In genomic region chr9:94885151-94885550, GRCm38 (mm10) we compare ENCODE assay signal across 24 mouse cellular contexts.
A peak's percentile ranks its signal among the peaks of the same experiment; 100 is the strongest.
DNase-seq lines count a peak whose midpoint lies in the region; ATAC-seq and TF ChIP-seq lines count a peak whose summit lies in the region.
"Had no signal": no experiment of that assay in that cellular context is flagged by ENCODE, and none has a peak within 500 bp of the region (broad histone marks: within the 10 kb centered on the region; RNA-seq: fewer than 3 reads in every experiment).

No protein-coding gene starts in this region.

- no peak overlapping the region for H3K27ac ChIP-seq in liver, adult 2 months (replicated peaks; ENCODE audit: insufficient read depth, low read depth, low read length)
- no peak overlapping the region for H3K27ac ChIP-seq in liver, embryonic 12.5 days
- H3K27ac ChIP-seq in kidney, embryonic 16.5 days (ENCODE audit: low read length), result no peak overlapping the region
- H3K27ac ChIP-seq: embryonic facial prominence, embryonic 12.5 days; embryonic facial prominence, embryonic 15.5 days; hindbrain, embryonic 13.5 days; intestine, embryonic 15.5 days had no signal

- H3K4me1 ChIP-seq in liver, adult 2 months (ENCODE audit: control insufficient read depth, insufficient read depth, low read length), result no peaks in the 10 kb centered on the region
- H3K4me1 ChIP-seq in liver, embryonic 12.5 days, result no peaks in the 10 kb centered on the region
- no peaks in the 10 kb centered on the region for H3K4me1 ChIP-seq in kidney, embryonic 16.5 days (ENCODE audit: insufficient read depth, low read length)
- H3K4me1 ChIP-seq: embryonic facial prominence, embryonic 12.5 days; embryonic facial prominence, embryonic 15.5 days; hindbrain, embryonic 13.5 days; intestine, embryonic 15.5 days had no signal

- no peaks in the 10 kb centered on the region for H3K9me3 ChIP-seq in liver, embryonic 12.5 days (replicated peaks)
- H3K9me3 ChIP-seq in kidney, embryonic 16.5 days (ENCODE audit: low read length), result no peaks in the 10 kb centered on the region
- H3K9me3 ChIP-seq: embryonic facial prominence, embryonic 12.5 days; embryonic facial prominence, embryonic 15.5 days; hindbrain, embryonic 13.5 days; intestine, embryonic 15.5 days had no signal

- no peak overlapping the region for H3K4me2 ChIP-seq in liver, embryonic 12.5 days
- H3K4me2 ChIP-seq in kidney, embryonic 16.5 days (replicated peaks; ENCODE audit: low read depth, low read length), result no peak overlapping the region
- H3K4me2 ChIP-seq: embryonic facial prominence, embryonic 12.5 days; embryonic facial prominence, embryonic 15.5 days; heart, embryonic 11.5 days; hindbrain, embryonic 13.5 days; intestine, embryonic 15.5 days had no signal

- no peak for TF ChIP-seq CTCF in liver, adult 2 months (IDR thresholded peaks at IDR 0.05; ENCODE audit: low read depth, low read length)

- TF ChIP-seq POLR2A in liver, adult 2 months (IDR thresholded peaks at IDR 0.05; ENCODE audit: extremely low read depth, insufficient read depth, low read length), result no peak

- no peaks in the 10 kb centered on the region for H3K79me2 ChIP-seq in liver, adult 2 months (ENCODE audit: control insufficient read depth, insufficient read depth, low read length)

- no peak overlapping the region for H3K9ac ChIP-seq in liver, adult 2 months (ENCODE audit: low read depth, low read length)
- H3K9ac ChIP-seq in liver, embryonic 12.5 days, result no peak overlapping the region
- H3K9ac ChIP-seq in kidney, embryonic 16.5 days (replicated peaks; ENCODE audit: low read length), result no peak overlapping the region
- H3K9ac ChIP-seq: embryonic facial prominence, embryonic 12.5 days; embryonic facial prominence, embryonic 15.5 days; forebrain, postnatal 0 days; hindbrain, embryonic 13.5 days; intestine, embryonic 15.5 days had no signal

- ATAC-seq in liver, embryonic 12.5 days, result no peak
- ATAC-seq in kidney, embryonic 16.5 days (ENCODE audit: low FRiP score, low TSS enrichment), result no peak
- ATAC-seq: CD4-positive, CD25-positive, alpha-beta regulatory T cell, adult 4 months; forebrain, embryonic 14.5 days; forebrain, postnatal 0 days; hindbrain, embryonic 16.5 days; intestine, embryonic 15.5 days had no signal

- DNase-seq in adrenal gland, adult 2 months, result peak; percentile 55
- no peak for DNase-seq in adrenal gland, postnatal 4 days (ENCODE audit: low spot score in 2 of 2)
- DNase-seq in liver, adult 2 months (ENCODE audit: extremely low read depth, low read depth, low spot score), result peak; percentile 1
- peak; percentile 26 for DNase-seq in Muller cell, postnatal 12 days (ENCODE audit: inconsistent ontology term)
- DNase-seq in adrenal gland, postnatal 14 days, result peak; percentile 23
- no peak for DNase-seq in thymus, postnatal 0 days (ENCODE audit: low spot score)
- DNase-seq: cerebellum, adult 11 months; cerebellum, adult 2 months; cerebellum, adult 9-11 months; cerebellum, postnatal 25 days; forebrain, postnatal 0 days; gastrocnemius, postnatal 36 days; kidney, adult 11 months; kidney, adult 8-10 months had no signal

- H3K27me3 ChIP-seq in liver, adult 2 months (ENCODE audit: control insufficient read depth, insufficient read depth, low read length), result no peaks in the 10 kb centered on the region
- no peaks in the 10 kb centered on the region for H3K27me3 ChIP-seq in liver, embryonic 12.5 days (replicated peaks)
- no peaks in the 10 kb centered on the region for H3K27me3 ChIP-seq in kidney, embryonic 16.5 days (ENCODE audit: insufficient read depth, low read length)
- H3K27me3 ChIP-seq: embryonic facial prominence, embryonic 12.5 days; embryonic facial prominence, embryonic 15.5 days; hindbrain, embryonic 13.5 days; intestine, embryonic 15.5 days had no signal

- no peak overlapping the region for H3K4me3 ChIP-seq in liver, adult 2 months (ENCODE audit: insufficient read depth, low read depth, low read length)
- no peak overlapping the region for H3K4me3 ChIP-seq in liver, embryonic 12.5 days
- H3K4me3 ChIP-seq in kidney, embryonic 16.5 days (ENCODE audit: low read length), result no peak overlapping the region
- H3K4me3 ChIP-seq: embryonic facial prominence, embryonic 12.5 days; embryonic facial prominence, embryonic 15.5 days; hindbrain, embryonic 13.5 days; intestine, embryonic 15.5 days had no signal

- WGBS in liver, adult 2 months, result 61% methylated on average over 1 of the region's 1 CpGs
- 52% methylated on average over 1 of the region's 1 CpGs for WGBS in liver, embryonic 12.5 days (ENCODE audit: insufficient replicate concordance)
- 79% methylated on average over 1 of the region's 1 CpGs for WGBS in kidney, embryonic 16.5 days

- H3K36me3 ChIP-seq in liver, adult 2 months (ENCODE audit: control insufficient read depth, insufficient read depth, low read length), result no peaks in the 10 kb centered on the region
- H3K36me3 ChIP-seq in liver, embryonic 12.5 days, result no peaks in the 10 kb centered on the region
- no peaks in the 10 kb centered on the region for H3K36me3 ChIP-seq in kidney, embryonic 16.5 days (ENCODE audit: insufficient read depth, low read length)
- H3K36me3 ChIP-seq: embryonic facial prominence, embryonic 12.5 days; embryonic facial prominence, embryonic 15.5 days; hindbrain, embryonic 13.5 days; intestine, embryonic 15.5 days had no signal

Comparison
In these comparisons a context has a peak if more than half of its experiments do, and no peak if none do; other contexts are left out.
1. DNase-seq: peak in adrenal gland, adult 2 months (single experiment), liver, adult 2 months (single experiment), Muller cell, postnatal 12 days (single experiment) and adrenal gland, postnatal 14 days (single experiment); none in adrenal gland, postnatal 4 days (0 of 2) and thymus, postnatal 0 days (single experiment).